Mouse (Mus musculus): ENCODE results near the gene Nfic.
A peak's percentile ranks its signal among the peaks of the same experiment; 100 is the strongest.

The Nfic gene

GRCm38 (mm10) chr10:81485060-81485449 is 29.6 kb upstream of the Nfic start:
- peak in 1 of 2 experiments; percentile 35 for DNase-seq

- DNase-seq = no peak
Measured at GRCm38 (mm10) chr10:81484441-81485059, 29.1 kb upstream of the Nfic start.

GRCm38 (mm10) chr10:81483983-81484382 is 28.5 kb upstream of the Nfic start:
- peak; percentile 55 to 71 for DNase-seq

GRCm38 (mm10) chr10:81482533-81482889 is 27.1 kb upstream of the Nfic start, which contains the start of gene Celf5:
Gene Celf5 (minus strand): TSS chr10:81482709.
- DNase-seq = peak; percentile 63 to 73

- DNase-seq = no peak
Measured at GRCm38 (mm10) chr10:81481605-81482532, 26.4 kb upstream of the Nfic start.

- DNase-seq = no peak
Measured at GRCm38 (mm10) chr10:81474461-81474860, 19.0 kb upstream of the Nfic start.

- DNase-seq = no peak
Measured at GRCm38 (mm10) chr10:81473003-81473451, 17.6 kb upstream of the Nfic start.

- no peak for DNase-seq
Measured at GRCm38 (mm10) chr10:81472403-81473002, 17.1 kb upstream of the Nfic start.

GRCm38 (mm10) chr10:81470454-81470853 is 15.0 kb upstream of the Nfic start:
- DNase-seq = peak; percentile 46 to 61

GRCm38 (mm10) chr10:81469253-81469652 is 13.8 kb upstream of the Nfic start:
- DNase-seq = no peak

- no peak for DNase-seq
Measured at GRCm38 (mm10) chr10:81467670-81468235, 12.3 kb upstream of the Nfic start.

- no peak for DNase-seq
Measured at GRCm38 (mm10) chr10:81466881-81467280, 11.4 kb upstream of the Nfic start.

- DNase-seq = no peak
Measured at GRCm38 (mm10) chr10:81466066-81466465, 10.6 kb upstream of the Nfic start.

GRCm38 (mm10) chr10:81465265-81465645 is 9.8 kb upstream of the Nfic start:
- DNase-seq = peak in 1 of 2 experiments; percentile 42

GRCm38 (mm10) chr10:81464405-81465264 is 9.2 kb upstream of the Nfic start:
- peak; percentile 73 to 83 for DNase-seq

- DNase-seq = no peak
Measured at GRCm38 (mm10) chr10:81463531-81463930, 8.1 kb upstream of the Nfic start.

- DNase-seq = no peak
Measured at GRCm38 (mm10) chr10:81462917-81463316, 7.5 kb upstream of the Nfic start.

- peak in 1 of 2 experiments; percentile 37 for DNase-seq
Measured at GRCm38 (mm10) chr10:81462415-81462804, 7.0 kb upstream of the Nfic start.

- DNase-seq = peak in 1 of 2 experiments; percentile 23
Measured at GRCm38 (mm10) chr10:81461673-81462414, 6.4 kb upstream of the Nfic start.

GRCm38 (mm10) chr10:81460951-81461350 is 5.5 kb upstream of the Nfic start:
- no peak for DNase-seq

GRCm38 (mm10) chr10:81460471-81460870 is 5.0 kb upstream of the Nfic start:
- DNase-seq = no peak

All from kidney, postnatal 4 days (tissue).